Mouse (Mus musculus) cerebellum, postnatal 14 days (tissue): ENCODE measurements around the gene Slc35e3.
A peak's percentile ranks its signal among the peaks of the same experiment; 100 is the strongest.

ENCODE experiments used
- DNase-seq, 2 experiments: peaks; one replicate each; pipeline ENCODE4 v3.0.0; 2021; ENCODE audit warnings: mixed read lengths in 2 of 2

Gene Slc35e3

GRCm38 (mm10) chr10:117696827-117697560, 49.2 kb downstream of the Slc35e3 start:
- no peak for DNase-seq

DNA sequence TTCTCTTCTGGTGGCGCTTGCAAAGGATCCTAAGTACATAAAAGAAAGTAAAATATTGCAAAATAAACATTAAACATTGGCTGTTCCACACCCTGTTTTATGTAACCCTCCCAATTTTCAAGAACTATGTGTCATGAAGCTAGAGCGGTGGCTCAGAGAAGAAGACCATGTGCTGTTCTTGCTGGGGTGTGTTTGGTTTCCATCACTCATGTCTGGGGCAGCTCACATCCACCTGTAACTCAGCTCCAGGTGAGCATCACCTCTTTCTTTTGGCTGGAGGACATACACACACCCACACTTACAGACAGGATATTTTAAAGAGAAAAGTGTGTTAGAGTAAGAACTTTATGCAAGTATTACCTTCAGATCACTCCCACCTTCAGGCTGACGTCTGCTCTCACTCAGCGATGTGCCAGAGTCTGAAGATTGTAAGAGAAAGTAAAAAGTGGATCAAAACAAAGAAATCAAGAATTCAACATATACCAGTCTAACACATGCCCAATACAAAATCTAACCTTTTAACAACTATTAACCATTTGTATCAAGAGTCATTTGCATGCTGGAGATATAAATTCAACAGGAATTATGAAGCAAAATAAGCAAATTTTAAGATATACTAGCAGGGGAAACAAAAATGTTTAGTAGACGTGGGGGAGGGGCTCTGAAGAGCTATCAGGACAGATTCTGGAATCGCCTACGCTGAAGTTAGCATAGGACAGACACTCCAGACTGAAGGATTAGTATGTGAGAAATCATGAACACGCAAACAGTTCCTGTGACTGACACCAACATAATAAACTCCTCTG, 49.9 kb downstream of the Slc35e3 start:
- DNase-seq, result no peak

DNA sequence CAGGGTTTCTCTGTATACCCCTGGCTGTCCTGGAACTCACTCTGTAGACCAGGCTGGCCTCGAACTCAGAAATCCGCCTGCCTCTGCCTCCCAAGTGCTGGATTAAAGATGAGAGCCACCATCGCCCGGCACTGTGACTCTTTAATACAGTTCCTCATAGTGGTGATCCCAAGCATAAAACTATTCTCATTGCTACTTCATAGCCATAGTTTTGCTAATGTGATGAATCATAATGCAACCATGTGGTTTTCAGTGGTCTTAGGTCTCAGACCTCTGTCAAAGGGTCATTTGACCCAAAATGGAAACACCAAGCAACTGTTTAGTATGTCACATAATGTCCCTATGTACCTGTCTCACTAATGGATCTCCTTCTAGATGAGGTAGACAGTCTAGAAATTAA, 50.6 kb downstream of the Slc35e3 start:
- DNase-seq, result no peak

DNA sequence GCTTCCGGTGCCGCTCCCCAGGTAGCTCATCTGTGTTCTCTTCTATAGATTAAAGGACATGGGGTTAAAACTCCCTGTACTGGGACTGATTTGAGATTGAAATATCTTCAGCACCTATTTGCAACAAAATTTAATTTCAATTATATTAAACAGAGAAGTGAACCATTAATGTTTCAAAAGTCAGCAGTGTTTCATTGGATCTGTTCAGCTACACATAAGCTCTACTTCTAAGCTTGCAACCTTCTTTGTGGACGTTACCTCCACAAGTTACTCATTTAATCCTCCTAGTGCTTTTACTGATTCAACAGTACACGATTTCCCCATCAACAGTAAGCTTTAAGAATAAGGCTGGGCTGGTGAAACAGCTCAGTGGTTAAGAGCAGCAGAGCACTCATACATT, 51.1 kb downstream of the Slc35e3 start:
- no peak for DNase-seq

DNA sequence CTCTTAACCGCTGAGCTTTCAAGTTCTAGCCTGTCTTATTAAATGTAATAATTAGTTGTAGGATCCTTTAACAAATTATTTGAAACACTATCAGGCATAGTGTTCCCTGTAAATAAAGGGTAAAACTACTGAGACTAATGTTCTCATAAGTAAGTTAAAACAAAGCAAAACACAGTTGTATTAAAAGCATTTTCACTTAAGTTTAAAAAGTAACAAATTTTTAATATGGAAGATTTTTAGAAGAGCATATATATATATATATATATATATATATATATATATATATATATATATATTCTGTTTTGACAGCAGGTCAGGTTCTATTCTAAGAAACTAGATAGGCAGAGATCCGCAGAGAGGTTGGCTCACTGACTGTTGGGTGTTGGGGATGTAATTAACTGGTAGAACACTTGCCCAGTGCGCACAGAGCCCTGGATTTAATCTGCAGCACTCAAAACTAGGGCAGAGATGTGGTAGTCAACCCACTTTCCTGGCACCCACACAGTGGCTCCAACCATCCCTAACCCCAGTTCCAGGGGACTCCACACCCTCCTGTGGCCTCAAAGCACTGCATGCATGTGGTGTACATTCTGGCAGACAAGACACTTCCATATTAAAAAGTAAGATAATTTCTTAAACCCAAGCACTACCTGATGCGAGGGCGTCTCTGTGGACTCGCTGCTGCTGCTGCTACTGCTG, 51.8 kb downstream of the Slc35e3 start:
- no peak for DNase-seq

- no peak for DNase-seq
Observed at GRCm38 (mm10) chr10:117692953-117693352, 53.2 kb downstream of the Slc35e3 start.

- DNase-seq, result no peak
Observed at GRCm38 (mm10) chr10:117692173-117692572, 54.0 kb downstream of the Slc35e3 start.

GRCm38 (mm10) chr10:117691389-117691968, 54.7 kb downstream of the Slc35e3 start:
- no peak for DNase-seq

- no peak for DNase-seq
Observed at GRCm38 (mm10) chr10:117690770-117691296, 55.3 kb downstream of the Slc35e3 start.

GRCm38 (mm10) chr10:117690101-117690352, 56.1 kb downstream of the Slc35e3 start:
- DNase-seq, result no peak

- no peak for DNase-seq
Observed at GRCm38 (mm10) chr10:117689297-117690100, 56.7 kb downstream of the Slc35e3 start.

- peak in 1 of 2 experiments; percentile 46 for DNase-seq
Observed at GRCm38 (mm10) chr10:117688204-117689151, 57.7 kb downstream of the Slc35e3 start.

DNA sequence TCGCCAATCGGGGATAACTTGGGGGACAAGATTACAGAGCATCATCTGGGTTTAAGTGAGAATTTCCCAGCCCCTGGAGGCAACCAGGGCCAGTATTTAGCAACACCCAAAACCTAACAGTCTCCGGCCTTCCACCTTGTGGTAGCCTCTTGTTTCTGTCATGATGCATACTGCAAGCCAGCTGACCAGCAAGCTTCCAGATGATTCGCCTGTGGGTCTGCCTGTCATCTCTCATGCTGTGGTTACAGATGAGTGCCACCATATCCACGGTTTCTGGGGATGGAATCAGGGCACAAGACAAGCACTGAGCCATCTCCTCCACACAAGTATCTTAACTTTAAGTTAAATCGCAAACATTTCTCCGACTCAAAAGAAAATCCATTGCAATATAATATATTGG, 58.6 kb downstream of the Slc35e3 start:
- DNase-seq, result no peak

DNA sequence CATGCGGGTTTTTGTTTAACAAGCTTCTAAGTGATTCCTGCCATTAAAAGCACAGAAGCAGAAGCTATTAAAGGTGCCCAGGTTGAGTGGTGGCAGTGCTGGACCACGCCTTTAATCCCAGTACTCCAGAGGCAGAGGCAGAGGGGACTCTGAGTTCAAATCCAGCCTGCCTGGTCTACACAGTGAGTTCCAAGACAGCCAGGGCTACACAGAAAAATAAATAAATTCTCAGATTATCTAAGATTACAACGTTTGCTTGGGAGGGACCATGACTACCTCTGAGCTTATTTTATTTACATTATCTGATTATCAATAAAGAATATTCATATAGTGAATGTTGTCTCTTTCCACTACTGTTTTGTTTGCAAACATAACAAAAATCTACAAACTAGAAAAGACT, 59.1 kb downstream of the Slc35e3 start:
- DNase-seq, result no peak

DNA sequence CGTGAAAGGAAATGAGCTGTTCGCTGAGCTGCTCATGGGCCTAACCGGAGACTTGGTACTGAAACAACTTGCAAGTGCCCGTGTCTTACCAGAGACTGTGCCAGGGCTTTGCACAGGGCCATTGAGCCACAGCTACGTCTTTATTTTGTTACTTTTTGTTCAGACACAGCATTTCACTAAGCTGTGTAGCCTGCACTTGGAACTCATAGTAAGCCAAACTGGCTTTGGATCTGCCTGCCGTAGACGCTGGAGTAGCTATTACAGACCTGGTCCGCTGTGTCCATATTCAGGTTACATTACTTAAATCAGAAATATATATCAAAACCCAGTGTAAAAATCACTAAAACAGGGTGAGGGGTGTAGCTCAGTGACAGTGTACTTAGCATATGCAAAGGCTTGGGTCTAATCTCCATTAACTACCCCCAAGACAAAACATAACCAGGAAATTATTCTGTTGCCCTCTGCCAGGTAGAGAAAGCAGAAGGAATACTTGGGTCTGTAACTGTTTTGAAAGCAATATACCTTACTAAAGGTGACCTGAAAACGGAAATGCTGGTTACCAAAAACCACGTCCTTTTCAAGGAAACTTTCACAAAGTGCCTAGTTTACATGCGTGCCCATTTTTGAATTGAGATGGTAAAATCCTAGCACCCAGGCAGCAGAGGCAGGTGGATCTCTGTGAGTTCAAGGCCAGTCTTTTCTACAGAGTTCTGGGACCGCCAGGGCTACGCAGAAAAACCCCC, 60.1 kb downstream of the Slc35e3 start:
- DNase-seq, result no peak

DNA sequence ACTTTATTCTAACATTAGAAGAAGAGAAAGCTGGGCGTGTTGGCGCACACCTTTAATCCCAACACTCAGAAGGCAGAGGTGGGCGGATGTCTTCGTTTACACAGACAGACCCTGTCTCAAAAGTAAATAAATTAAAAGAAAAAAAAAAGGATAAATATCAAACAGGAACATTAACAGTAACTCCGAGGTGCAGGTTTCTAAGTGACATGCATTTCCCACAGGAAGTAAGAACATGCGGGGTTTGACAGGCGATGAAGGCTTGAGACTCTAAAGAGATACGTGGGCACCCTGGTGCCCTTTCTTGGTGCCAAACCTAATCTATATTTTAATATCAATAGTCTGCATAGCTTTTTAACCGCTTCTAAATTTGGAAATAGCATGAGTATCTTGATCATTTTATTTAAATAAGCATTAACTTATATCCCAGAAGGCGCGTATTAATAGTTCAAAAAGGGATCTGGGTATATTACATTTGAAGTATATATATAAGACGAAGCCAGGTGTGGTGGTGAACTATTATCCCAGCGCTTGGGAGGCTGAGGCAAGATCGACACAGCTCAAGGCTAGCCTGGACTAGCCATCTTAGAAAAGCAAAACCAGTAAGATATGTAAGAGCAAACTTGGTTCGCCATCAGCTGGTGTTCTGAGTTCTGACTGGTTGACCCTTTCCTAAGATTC, 60.9 kb downstream of the Slc35e3 start:
- DNase-seq, result no peak

DNA sequence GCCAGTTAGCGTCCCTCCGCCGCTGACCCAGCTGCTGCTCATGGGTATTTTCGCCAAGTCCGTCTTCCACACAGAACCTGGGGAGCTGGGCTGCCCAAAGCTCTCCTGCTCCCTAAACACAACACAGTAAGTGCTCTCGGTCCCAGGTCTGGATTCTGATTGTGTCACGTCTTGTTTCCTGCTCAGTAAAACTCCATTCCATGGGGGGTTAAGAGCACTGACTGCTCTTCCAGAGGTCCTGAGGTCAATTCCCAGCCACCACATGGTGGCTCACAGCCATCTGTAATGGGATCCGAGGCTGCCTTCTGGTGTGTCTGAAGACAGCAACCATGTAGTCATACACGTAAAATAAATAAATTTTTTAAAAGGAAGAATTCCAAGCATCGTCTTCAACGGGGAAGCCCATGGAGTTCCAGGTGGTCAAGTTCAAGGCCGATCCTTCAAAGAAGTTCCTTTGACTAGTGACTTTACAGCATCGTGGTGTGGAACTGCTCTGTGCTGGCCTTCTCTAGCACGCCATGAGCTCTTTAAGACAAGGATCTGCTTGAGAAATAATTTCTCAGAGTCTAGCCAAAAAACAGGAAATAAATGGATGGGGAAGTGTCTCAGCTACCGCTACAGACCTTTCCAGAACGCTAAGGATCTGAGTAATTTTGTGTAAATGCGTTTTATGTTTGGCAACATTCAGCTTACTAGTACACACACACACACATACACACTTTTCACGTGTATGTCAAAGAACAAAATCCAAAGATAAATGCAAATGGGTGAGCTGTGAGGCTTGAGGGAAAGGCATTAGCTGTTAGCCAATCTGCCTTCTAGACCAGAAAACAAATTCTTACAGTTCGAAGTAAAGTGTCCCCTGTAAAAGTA, 61.6 kb downstream of the Slc35e3 start:
- no peak for DNase-seq

DNA sequence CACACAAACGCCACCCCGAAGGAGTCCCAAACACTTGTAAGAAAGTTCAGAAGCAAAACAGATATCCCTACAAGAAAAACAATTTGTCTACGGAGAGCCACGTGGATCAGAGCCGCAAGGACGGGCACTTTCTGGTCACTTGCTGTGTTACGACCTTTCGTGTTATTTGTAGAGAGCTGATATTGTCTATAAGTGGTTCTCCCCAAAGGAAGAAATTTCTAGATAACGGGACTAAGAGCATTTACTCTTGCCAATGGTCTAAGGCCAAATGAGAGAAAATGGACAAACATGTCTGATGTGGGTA, 62.5 kb downstream of the Slc35e3 start:
- no peak for DNase-seq
